Mouse (Mus musculus): Measurements from ENCODE around the gene Acot6. TPM values are rescaled to one million over a fixed set of nuclear protein-coding genes. Genes with fewer than 3 reads are reported as not detected.

The Acot6 gene
- polyA plus RNA-seq, 1 experiment from 2014 or later, result 8.4 TPM

DNA sequence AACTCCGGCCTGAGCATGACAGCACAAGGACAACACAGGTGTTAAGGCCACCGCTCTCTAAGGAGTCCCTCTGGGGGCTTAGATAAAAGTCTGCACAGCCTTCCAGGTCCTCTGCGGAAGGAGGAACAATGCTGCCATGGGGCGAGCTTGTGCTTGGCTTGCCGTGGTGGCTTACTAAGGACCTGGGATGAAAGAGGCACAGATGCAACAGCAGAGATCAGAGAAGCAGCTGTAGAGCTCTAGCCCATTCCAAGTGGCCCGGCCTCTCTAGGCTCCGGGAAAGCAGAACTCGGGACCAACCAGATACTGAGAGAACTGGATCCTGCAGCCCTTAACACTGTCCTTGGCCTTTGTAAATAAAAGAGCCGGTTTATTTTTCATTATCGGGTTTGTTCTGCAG lies 51.5 kb downstream of the Acot6 start:
- Histone ChIP-seq H3K27ac (ENCODE audit: low read depth, low read length) (peak overlapping the region; percentile 66), H3K4me2 (replicated peaks; ENCODE audit: low read depth) (peak overlapping the region; percentile 54), H3K27me3 (replicated peaks; ENCODE audit: control insufficient read depth, insufficient read depth, low read length) (no peaks in the 10 kb centered on the region), H3K4me3 (ENCODE audit: low read depth, low read length) (no peak overlapping the region), H3K9me3 (ENCODE audit: control insufficient read depth) (no peaks in the 10 kb centered on the region), H3K36me3 (ENCODE audit: control insufficient read depth, insufficient read depth) (peaks cover 48% of the 10 kb centered on the region), H3K4me1 (replicated peaks; ENCODE audit: control insufficient read depth, insufficient read depth, low read length) (0 out of 2 replicates have a peak, but pooled peaks cover 2% of the 10 kb centered on the region), H3K9ac (ENCODE audit: low read depth, low read length) (0 out of 2 replicates have a peak overlapping the region, but pooled peaks have one; percentile 17)
- WGBS, result 55% methylated on average over 10 of the region's 10 CpGs
- no peak; the same call in 1 of the 2 replicates for ATAC-seq
- no peak for TF ChIP-seq CTCF (IDR thresholded peaks at IDR 0.05; ENCODE audit: low read depth)

DNA sequence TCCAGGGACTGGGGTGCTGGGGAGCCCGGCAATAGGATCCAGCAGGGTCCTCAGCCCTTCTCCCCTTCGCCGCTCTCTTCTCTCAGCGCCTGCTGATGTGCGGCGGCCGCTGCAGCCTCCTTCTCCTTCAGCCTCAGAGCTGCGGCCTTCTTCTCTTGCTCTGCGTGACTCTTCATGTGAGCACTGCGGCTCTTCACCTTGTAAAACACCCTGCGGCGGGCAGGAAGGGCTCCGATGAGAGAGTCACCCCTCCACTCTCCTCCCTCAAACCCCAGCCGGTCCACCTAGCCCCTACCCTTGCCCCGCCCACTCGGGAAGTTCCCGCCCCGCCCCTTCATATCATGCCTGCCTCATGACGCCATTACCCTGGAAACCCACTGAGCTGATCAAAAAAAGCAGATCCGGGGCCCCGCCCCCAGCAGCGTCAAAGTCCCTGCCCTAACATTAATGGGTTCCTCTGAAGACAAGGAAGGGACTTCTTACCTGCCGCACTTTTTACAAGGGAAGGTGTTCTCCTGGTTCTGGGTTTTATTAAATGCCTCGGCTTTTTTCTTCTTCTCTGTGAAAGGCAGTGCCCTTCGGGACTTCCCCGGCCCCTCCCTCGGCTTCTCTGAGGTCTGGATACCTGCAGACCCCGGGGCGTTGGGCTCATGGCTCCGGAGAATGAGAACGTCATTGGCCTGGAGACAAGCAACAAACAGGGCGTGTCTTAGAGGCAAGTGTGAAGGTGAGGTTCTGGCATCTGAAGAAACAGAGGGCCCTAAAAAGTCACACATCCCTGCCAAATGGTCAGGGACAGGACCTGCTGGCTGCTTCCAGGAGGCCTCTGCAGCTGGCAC lies 52.1 kb downstream of the Acot6 start:
- 0 out of 2 replicates have a peak, but pooled peaks cover 2% of the 10 kb centered on the region for H3K4me1 ChIP-seq (replicated peaks; ENCODE audit: control insufficient read depth, insufficient read depth, low read length)
- H3K4me2 ChIP-seq (replicated peaks; ENCODE audit: low read depth), result peak overlapping the region; percentile 54
- H3K36me3 ChIP-seq (ENCODE audit: control insufficient read depth, insufficient read depth), result peaks cover 55% of the 10 kb centered on the region
- H3K27me3 ChIP-seq (replicated peaks; ENCODE audit: control insufficient read depth, insufficient read depth, low read length), result no peaks in the 10 kb centered on the region
- H3K9me3 ChIP-seq (ENCODE audit: control insufficient read depth), result no peaks in the 10 kb centered on the region
- 0 out of 2 replicates have a peak overlapping the region, but pooled peaks have one; percentile 2 for H3K4me3 ChIP-seq (ENCODE audit: low read depth, low read length)
- peak overlapping the region; percentile 17; the same call in 1 of the 2 replicates for H3K9ac ChIP-seq (ENCODE audit: low read depth, low read length)
- H3K27ac ChIP-seq (ENCODE audit: low read depth, low read length), result peak overlapping the region; percentile 66
- ATAC-seq, result peak; percentile 35
- WGBS, result 36% methylated on average over 32 of the region's 32 CpGs
- no peak for TF ChIP-seq CTCF (IDR thresholded peaks at IDR 0.05; ENCODE audit: low read depth)

DNA sequence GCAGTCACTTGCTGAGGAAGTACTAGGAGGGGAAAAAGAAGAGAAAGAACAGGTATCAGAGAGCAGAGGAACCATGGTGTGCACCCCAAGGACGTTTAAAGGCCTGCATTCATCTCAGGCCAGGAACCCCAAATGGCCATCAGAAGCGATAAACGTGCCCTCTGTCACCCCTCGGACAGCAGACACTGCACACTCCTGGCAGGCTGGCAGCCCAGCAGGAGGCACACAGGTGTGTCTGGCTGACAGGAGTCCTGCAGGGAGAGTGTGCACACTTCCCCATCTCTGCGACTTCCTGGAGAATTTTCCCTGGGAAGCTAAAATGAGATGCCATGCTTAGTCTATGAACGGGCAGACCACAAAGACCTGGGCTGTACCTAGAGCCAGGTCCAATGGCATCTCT lies 53.0 kb downstream of the Acot6 start:
- Histone ChIP-seq H3K4me3 (ENCODE audit: low read depth, low read length) (no peak overlapping the region), H3K4me2 (replicated peaks; ENCODE audit: low read depth) (no peak overlapping the region), H3K9ac (ENCODE audit: low read depth, low read length) (no peak overlapping the region), H3K36me3 (ENCODE audit: control insufficient read depth, insufficient read depth) (peaks cover 63% of the 10 kb centered on the region), H3K27ac (ENCODE audit: low read depth, low read length) (no peak overlapping the region), H3K4me1 (replicated peaks; ENCODE audit: control insufficient read depth, insufficient read depth, low read length) (0 out of 2 replicates have a peak, but pooled peaks cover 2% of the 10 kb centered on the region), H3K9me3 (ENCODE audit: control insufficient read depth) (no peaks in the 10 kb centered on the region), H3K27me3 (replicated peaks; ENCODE audit: control insufficient read depth, insufficient read depth, low read length) (no peaks in the 10 kb centered on the region)
- ATAC-seq, result no peak
- WGBS, result 79% methylated on average over 6 of the region's 6 CpGs
- no peak; the same call in 1 of the 2 replicates for TF ChIP-seq CTCF (IDR thresholded peaks at IDR 0.05; ENCODE audit: low read depth)

DNA sequence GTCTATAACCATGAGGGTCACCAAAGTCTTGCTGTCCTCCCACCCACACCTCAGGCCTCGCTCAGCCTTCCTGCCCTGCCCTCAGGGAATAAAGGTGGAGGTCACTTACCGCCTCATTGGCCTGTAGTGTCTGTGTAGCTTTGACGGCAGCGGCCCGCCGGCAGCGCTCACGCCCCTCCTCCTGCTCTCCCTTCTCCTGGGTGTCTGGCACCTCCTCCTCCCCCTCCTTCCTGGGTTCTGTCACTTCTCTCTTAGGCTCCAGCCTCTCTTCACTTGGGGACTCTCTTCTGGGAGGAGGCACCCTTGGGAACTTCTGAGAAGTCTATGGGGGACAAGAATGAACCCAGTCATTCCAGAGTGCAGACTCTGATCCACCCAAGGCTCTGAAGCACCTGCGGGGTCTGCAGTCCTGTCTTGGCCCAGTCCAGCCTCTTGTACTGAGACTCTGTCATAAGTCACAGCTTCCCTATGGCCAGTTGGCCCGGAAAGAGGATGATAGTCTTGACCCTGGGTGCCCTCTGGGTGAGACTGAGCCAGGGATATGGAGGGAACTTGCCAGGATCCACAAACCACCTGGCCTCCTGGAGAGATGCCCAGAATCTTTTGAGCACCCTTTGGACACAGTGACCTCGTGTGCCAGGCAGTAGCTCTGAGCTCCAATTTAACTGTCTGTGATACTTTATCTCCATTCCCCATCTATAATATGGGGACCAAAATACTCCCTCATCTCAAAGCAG lies 54.5 kb downstream of the Acot6 start:
- H3K9ac ChIP-seq (ENCODE audit: low read depth, low read length), result no peak overlapping the region
- H3K4me2 ChIP-seq (replicated peaks; ENCODE audit: low read depth), result no peak overlapping the region
- no peak for ATAC-seq
- H3K27ac ChIP-seq (ENCODE audit: low read depth, low read length), result no peak overlapping the region
- peaks cover 75% of the 10 kb centered on the region for H3K36me3 ChIP-seq (ENCODE audit: control insufficient read depth, insufficient read depth)
- 0 out of 2 replicates have a peak, but pooled peaks cover 2% of the 10 kb centered on the region for H3K4me1 ChIP-seq (replicated peaks; ENCODE audit: control insufficient read depth, insufficient read depth, low read length)
- H3K27me3 ChIP-seq (replicated peaks; ENCODE audit: control insufficient read depth, insufficient read depth, low read length), result no peaks in the 10 kb centered on the region
- 70% methylated on average over 11 of the region's 11 CpGs for WGBS
- no peak overlapping the region for H3K4me3 ChIP-seq (ENCODE audit: low read depth, low read length)
- no peak for TF ChIP-seq CTCF (IDR thresholded peaks at IDR 0.05; ENCODE audit: low read depth)
- H3K9me3 ChIP-seq (ENCODE audit: control insufficient read depth), result no peaks in the 10 kb centered on the region

DNA sequence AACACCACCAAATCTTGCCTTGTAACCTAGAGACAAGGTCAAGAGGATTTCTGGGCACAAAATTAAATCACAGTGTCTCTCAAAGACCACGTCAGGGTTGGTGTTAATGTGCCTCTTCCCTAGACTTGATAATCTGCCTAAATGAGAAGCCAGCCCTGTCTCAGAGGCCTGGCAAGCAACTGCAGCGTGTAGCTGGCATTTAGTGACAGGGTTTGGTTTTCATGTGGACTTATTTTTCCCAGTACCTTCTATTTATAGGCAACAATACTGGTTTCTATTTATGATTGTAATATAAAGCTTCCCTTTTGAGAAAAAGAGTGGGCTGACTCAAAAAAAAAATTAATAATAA lies 55.0 kb downstream of the Acot6 start:
- peaks cover 78% of the 10 kb centered on the region for H3K36me3 ChIP-seq (ENCODE audit: control insufficient read depth, insufficient read depth)

DNA sequence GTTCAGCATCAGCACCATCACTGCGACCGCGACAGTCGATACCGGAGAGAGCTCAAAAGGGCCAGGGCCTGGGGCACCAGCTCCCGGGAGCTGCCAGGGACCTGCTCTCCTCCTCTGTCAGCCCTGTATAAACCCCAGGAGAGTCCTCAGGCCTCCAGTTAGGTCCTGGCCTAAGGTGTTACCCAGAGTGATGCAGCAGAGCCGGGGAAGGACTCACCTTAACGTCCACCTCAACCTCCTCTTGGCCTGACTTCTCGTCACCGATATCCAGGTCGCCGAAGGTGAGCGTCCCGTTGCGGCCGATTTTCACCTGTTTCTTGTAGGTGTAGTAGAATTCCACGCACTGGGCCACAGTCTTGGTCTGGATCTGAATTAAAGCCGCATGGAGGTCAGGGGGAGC lies 55.8 kb downstream of the Acot6 start:
- peaks cover 81% of the 10 kb centered on the region for H3K36me3 ChIP-seq (ENCODE audit: control insufficient read depth, insufficient read depth)
- no peak for ATAC-seq

More for the DNA sequence above, 55.0 kb downstream of the Acot6 start:
- no peak for TF ChIP-seq CTCF (IDR thresholded peaks at IDR 0.05; ENCODE audit: low read depth)
- ATAC-seq, result no peak
- H3K9me3 ChIP-seq (ENCODE audit: control insufficient read depth), result no peaks in the 10 kb centered on the region
- H3K9ac ChIP-seq (ENCODE audit: low read depth, low read length), result no peak overlapping the region
- 0 out of 2 replicates have a peak, but pooled peaks cover 2% of the 10 kb centered on the region for H3K4me1 ChIP-seq (replicated peaks; ENCODE audit: control insufficient read depth, insufficient read depth, low read length)
- no peak overlapping the region for H3K4me2 ChIP-seq (replicated peaks; ENCODE audit: low read depth)
- 87% methylated on average over 2 of the region's 2 CpGs for WGBS
- H3K27me3 ChIP-seq (replicated peaks; ENCODE audit: control insufficient read depth, insufficient read depth, low read length), result no peaks in the 10 kb centered on the region
- H3K4me3 ChIP-seq (ENCODE audit: low read depth, low read length), result no peak overlapping the region
- no peak overlapping the region for H3K27ac ChIP-seq (ENCODE audit: low read depth, low read length)

More for the DNA sequence above, 55.8 kb downstream of the Acot6 start:
- Histone ChIP-seq H3K27me3 (replicated peaks; ENCODE audit: control insufficient read depth, insufficient read depth, low read length) (no peaks in the 10 kb centered on the region), H3K4me2 (replicated peaks; ENCODE audit: low read depth) (no peak overlapping the region), H3K4me3 (ENCODE audit: low read depth, low read length) (no peak overlapping the region), H3K9me3 (ENCODE audit: control insufficient read depth) (no peaks in the 10 kb centered on the region), H3K27ac (ENCODE audit: low read depth, low read length) (no peak overlapping the region), H3K4me1 (replicated peaks; ENCODE audit: control insufficient read depth, insufficient read depth, low read length) (0 out of 2 replicates have a peak, but pooled peaks cover 2% of the 10 kb centered on the region), H3K9ac (ENCODE audit: low read depth, low read length) (no peak overlapping the region)
- TF ChIP-seq CTCF (IDR thresholded peaks at IDR 0.05; ENCODE audit: low read depth), result no peak
- 94% methylated on average over 18 of the region's 18 CpGs for WGBS
